Mouse (Mus musculus) brain, embryonic 14.5 days (tissue): ENCODE measurements around the gene Zscan26. TPM values are rescaled to one million over a fixed set of nuclear protein-coding genes. Genes with fewer than 3 reads are reported as not detected.
"Not testable (repeated sequence)": the region's sequence is repeated elsewhere in the genome, so short reads cannot be mapped to it uniquely, and the experiment has no call there.

Experiments used
- DNase-seq: peaks from one replicate; pipeline ENCODE4 v3.0.0-alpha.2; 2011; ENCODE audit warnings: low read depth
- CTCF ChIP-seq: fragments of 200-500 bp; IDR thresholded peaks from 2 replicates; pipeline ENCODE4 v1.5.1; 2012; ENCODE audit warnings: inconsistent platforms, mild to moderate bottlenecking, moderate library complexity, borderline replicate concordance; ENCODE audit not compliant: insufficient read depth, insufficient read length; ENCODE audit errors: extremely low read depth
- POLR2A ChIP-seq: fragments of 200-500 bp; IDR thresholded peaks from 2 replicates; pipeline ENCODE4 v1.6.1; 2012; ENCODE audit warnings: mild to moderate bottlenecking, inconsistent platforms, borderline replicate concordance; ENCODE audit not compliant: poor library complexity, insufficient read depth, insufficient read length, severe bottlenecking; ENCODE audit errors: extremely low read depth
- polyA plus RNA-seq: library from polyadenylated mRNA; depleted of rRNA; stranded (reverse); fragments of >200 nt; gene quantifications from 2 replicates; pipeline ENCODE4 v1.2.3, GENCODE M21; 2012; rRNA removed

The Zscan26 gene
- polyA plus RNA-seq, 1 experiment = 36.7 TPM

- DNase-seq = no peak
- TF ChIP-seq POLR2A = no peak
- TF ChIP-seq CTCF = no peak
Observed at GRCm38 (mm10) chr13:21397486-21397885, 56.0 kb downstream of the Zscan26 start.

GRCm38 (mm10) chr13:21396048-21396447 lies 57.5 kb downstream of the Zscan26 start:
- not testable (repeated sequence) for DNase-seq

- no peak for TF ChIP-seq POLR2A
- TF ChIP-seq CTCF = no peak
- DNase-seq = no peak
Observed at GRCm38 (mm10) chr13:21395623-21396022, 57.9 kb downstream of the Zscan26 start.

GRCm38 (mm10) chr13:21395211-21395610 lies 58.3 kb downstream of the Zscan26 start:
- no peak for DNase-seq
- TF ChIP-seq CTCF (no peak), POLR2A (no peak)

Other genes with a start within 250 kb of the Zscan26 start
- gene Gpx5, start 161.0 kb downstream of the Zscan26 start, polyA plus RNA-seq = 0.08 TPM in 2 replicates
- 0.11 TPM in 1 of 2 replicates, not detected in the other for gene Gpx6, start 141.6 kb downstream of the Zscan26 start, polyA plus RNA-seq
- gene Olfr1367, start 106.8 kb downstream of the Zscan26 start, polyA plus RNA-seq = not detected in 2 replicates
- 9.5 and 10.2 TPM in 2 replicates for gene Zscan12, start 90.9 kb downstream of the Zscan26 start, polyA plus RNA-seq
- 70.2 and 89.7 TPM in 2 replicates for gene Zkscan3, start 51.0 kb downstream of the Zscan26 start, polyA plus RNA-seq
- 4.1 and 4.9 TPM in 2 replicates for gene Pgbd1, start 12.7 kb downstream of the Zscan26 start, polyA plus RNA-seq
- gene Nkapl, start 14.8 kb upstream of the Zscan26 start, polyA plus RNA-seq = 1.2 TPM in 2 replicates
- 4.7 and 5.7 TPM in 2 replicates for gene Zkscan4, start 25.2 kb upstream of the Zscan26 start, polyA plus RNA-seq
- gene Gm10065, start 25.7 kb upstream of the Zscan26 start, polyA plus RNA-seq = not detected in 2 replicates
- 0.24 and 0.55 TPM in 2 replicates for gene AK157302, start 41.5 kb upstream of the Zscan26 start, polyA plus RNA-seq
- 7.3 and 7.5 TPM in 2 replicates for gene Gm11273, start 47.7 kb upstream of the Zscan26 start, polyA plus RNA-seq
- 11.4 and 12.0 TPM in 2 replicates for gene Zkscan8, start 77.4 kb upstream of the Zscan26 start, polyA plus RNA-seq
- not detected in 2 replicates for gene Olfr1366, start 89.1 kb upstream of the Zscan26 start, polyA plus RNA-seq
- not detected in 2 replicates for gene Olfr1535, start 106.2 kb upstream of the Zscan26 start, polyA plus RNA-seq
- gene Olfr1364, start 128.0 kb upstream of the Zscan26 start, polyA plus RNA-seq = not detected in 2 replicates
- not detected in 2 replicates for gene Olfr1362, start 160.3 kb upstream of the Zscan26 start, polyA plus RNA-seq
- not detected in 2 replicates for gene Olfr11, start 188.8 kb upstream of the Zscan26 start, polyA plus RNA-seq
- gene Olfr1361, start 209.7 kb upstream of the Zscan26 start, polyA plus RNA-seq = not detected in 2 replicates
- gene Olfr1360, start 223.7 kb upstream of the Zscan26 start, polyA plus RNA-seq = not detected in 2 replicates
- not detected in 2 replicates for gene Olfr1359, start 244.4 kb upstream of the Zscan26 start, polyA plus RNA-seq